Comparison of ENCODE assay signal across 20 mouse cellular contexts in the genomic region with DNA sequence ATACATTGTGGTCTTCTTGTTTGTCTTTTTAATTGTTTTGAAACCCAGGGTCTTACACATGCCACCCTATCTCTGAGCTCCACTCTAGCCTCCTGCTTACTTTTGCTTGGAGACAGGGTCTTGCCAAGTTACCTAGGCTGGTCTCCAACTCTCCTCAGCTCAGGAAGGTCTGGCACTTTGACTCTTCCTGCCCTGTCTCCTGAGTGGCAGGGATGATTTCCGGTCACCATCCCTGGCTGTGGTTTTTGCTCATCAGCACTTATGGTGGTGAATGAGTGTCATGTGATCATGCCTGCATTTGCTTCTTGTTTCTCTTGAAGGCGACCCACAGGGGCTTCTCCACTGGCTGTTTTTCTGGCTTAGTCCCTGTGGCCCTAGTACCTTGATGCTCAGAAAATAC. TPM values are rescaled to one million over a fixed set of nuclear protein-coding genes. Genes with fewer than 3 reads are reported as not detected.
DNase-seq lines count a peak whose midpoint lies in the region; TF ChIP-seq lines count a peak whose summit lies in the region.
"Had no signal": no experiment of that assay in that cellular context is flagged by ENCODE, and none has a peak within 500 bp of the region (broad histone marks: within the 10 kb centered on the region; RNA-seq: fewer than 3 reads in every experiment).

No protein-coding gene starts in this region.

- H3K4me3 ChIP-seq in kidney, adult 2 months (ENCODE audit: insufficient read depth, low read depth, low read length) = no peak overlapping the region
- no peak overlapping the region for H3K4me3 ChIP-seq in macrophage (ENCODE audit: inconsistent target)

- no peaks in the 10 kb centered on the region for H3K4me1 ChIP-seq in kidney, adult 2 months (ENCODE audit: control insufficient read depth, insufficient read depth, low read length)

- TF ChIP-seq CTCF in kidney, adult 2 months (conservative IDR thresholded peaks at IDR 0.05; ENCODE audit: insufficient read depth, insufficient read length, low read depth, low read length) = no peak

- no peaks in the 10 kb centered on the region; the same call in 1 of the 2 replicates for H3K36me3 ChIP-seq in kidney, adult 2 months (ENCODE audit: control insufficient read depth, insufficient read depth, low read length)
- H3K36me3 ChIP-seq in macrophage (ENCODE audit: inconsistent target) = peaks cover 76% of the 10 kb centered on the region

- H3K79me2 ChIP-seq in macrophage (ENCODE audit: inconsistent target) = no peaks in the 10 kb centered on the region; the same call in 1 of the 2 replicates

- peak; percentile 14 for DNase-seq in adrenal gland, adult 2 months
- no peak for DNase-seq in adrenal gland, postnatal 36 days
- DNase-seq in kidney, adult 2 months = peak; percentile 50
- DNase-seq in kidney, postnatal 10 days = no peak
- DNase-seq in T-cell, adult 2 months (ENCODE audit: low spot score) = no peak
- DNase-seq: adrenal gland, adult 8-10 months; adrenal gland, postnatal 10 days; adrenal gland, postnatal 14 days; adrenal gland, postnatal 25 days; B cell, adult 2 months; cerebellum, adult 11 months; cerebellum, adult 11-12 months; cerebellum, adult 18-20 months; cerebellum, adult 2 months; cerebellum, adult 8-10 months; cerebellum, adult 9-10 months had no signal

- no peak for TF ChIP-seq POLR2A in kidney, adult 2 months (IDR thresholded peaks at IDR 0.05; ENCODE audit: low read depth, low read length)

- WGBS in kidney, adult 2 months = 58% methylated on average over 2 of the region's 2 CpGs
- WGBS in macrophage (ENCODE audit: missing documents) = 24% methylated on average over 2 of the region's 2 CpGs

- H3K27ac ChIP-seq in kidney, adult 2 months (ENCODE audit: insufficient read depth, low read depth, low read length) = no peak overlapping the region
- H3K27ac ChIP-seq in macrophage = peak overlapping the region; percentile 65

- H3K27me3 ChIP-seq in kidney, adult 2 months (replicated peaks; ENCODE audit: control insufficient read depth, insufficient read depth, low read length) = no peaks in the 10 kb centered on the region
- H3K27me3 ChIP-seq: CH12.LX, Patski had no signal

RNA-seq across cellular contexts. Expression of a gene that starts 21.9 kb away (rescaled TPM):
- 100 to 1,000 TPM in 1 of 2 experiments, 10 to 100 TPM in 1; 49.6 to 142 TPM for total RNA-seq in adrenal gland, adult 2 months (2021)
- 76.2 and 114 TPM in 2 replicates for polyA plus RNA-seq in adrenal gland, adult 2 months (2012; rRNA removed)
- 100 to 1,000 TPM in 1 of 2 experiments, 10 to 100 TPM in 1; 46.6 to 119 TPM for total RNA-seq in adrenal gland, postnatal 36 days (2021)
- 16.1 and 20.3 TPM in 2 replicates for polyA plus RNA-seq in kidney, adult 2 months (2012; rRNA removed)
- 1,000 to 10,000 TPM in 1 of 26 experiments, 100 to 1,000 TPM in 25; 132 to 1,109 (median 198) TPM for total RNA-seq in macrophage (2018; cell fraction: chromatin; rRNA removed)
- total RNA-seq in macrophage (2018; cell fraction: cytosol; rRNA removed) = 100 to 1,000 TPM in 14 of 26 experiments, 10 to 100 TPM in 12; 66.1 to 266 (median 101) TPM
- 1,000 to 10,000 TPM in 1 of 26 experiments, 100 to 1,000 TPM in 25; 132 to 1,059 (median 192) TPM for total RNA-seq in macrophage (2018; cell fraction: nucleus; rRNA removed)
- 95.1 to 123 TPM (median 99.7 TPM) in 3 replicates for polyA plus RNA-seq in macrophage (2018)

RNA-seq across cellular contexts. Expression of a gene that starts 29.4 kb away (rescaled TPM):
- total RNA-seq in adrenal gland, adult 2 months (2021) = under 1 TPM; 0.52 to 0.76 TPM
- polyA plus RNA-seq in adrenal gland, adult 2 months (2012; rRNA removed) = 1.9 and 2.4 TPM in 2 replicates
- under 1 TPM; 0.43 to 0.56 TPM for total RNA-seq in adrenal gland, postnatal 36 days (2021)
- 1.4 and 6.4 TPM in 2 replicates for polyA plus RNA-seq in kidney, adult 2 months (2012; rRNA removed)
- 100 to 1,000 TPM in 1 of 26 experiments, 10 to 100 TPM in 18, 1 to 10 TPM in 7; 2.1 to 103 (median 34.8) TPM for total RNA-seq in macrophage (2018; cell fraction: chromatin; rRNA removed)
- total RNA-seq in macrophage (2018; cell fraction: cytosol; rRNA removed) = 10 to 100 TPM; 11.9 to 91.3 (median 35.2) TPM
- total RNA-seq in macrophage (2018; cell fraction: nucleus; rRNA removed) = 100 to 1,000 TPM in 7 of 26 experiments, 10 to 100 TPM in 19; 11.6 to 141 (median 56.9) TPM
- polyA plus RNA-seq in macrophage (2018) = 34.1 to 93.4 TPM (median 46.8 TPM) in 3 replicates
- total RNA-seq: MEL had no signal
- polyA plus RNA-seq: Patski had no signal

Comparison
In these comparisons a context has a peak if more than half of its experiments do, and no peak if none do; other contexts are left out.
1. DNase-seq: peak in adrenal gland, adult 2 months (single experiment) and kidney, adult 2 months (single experiment); none in adrenal gland, postnatal 36 days (0 of 2), kidney, postnatal 10 days (single experiment) and T-cell, adult 2 months (single experiment).